Mouse (Mus musculus) cerebellum, postnatal 36 days (tissue): ENCODE results near the gene Pnrc2.
A peak's percentile ranks its signal among the peaks of the same experiment; 100 is the strongest.

Experiments used
- DNase-seq, 2 experiments: peaks; one replicate each; pipeline ENCODE4 v3.0.0; 2021 to 2022; ENCODE audit warnings: mixed read lengths in 2 of 2

The Pnrc2 gene

DNA sequence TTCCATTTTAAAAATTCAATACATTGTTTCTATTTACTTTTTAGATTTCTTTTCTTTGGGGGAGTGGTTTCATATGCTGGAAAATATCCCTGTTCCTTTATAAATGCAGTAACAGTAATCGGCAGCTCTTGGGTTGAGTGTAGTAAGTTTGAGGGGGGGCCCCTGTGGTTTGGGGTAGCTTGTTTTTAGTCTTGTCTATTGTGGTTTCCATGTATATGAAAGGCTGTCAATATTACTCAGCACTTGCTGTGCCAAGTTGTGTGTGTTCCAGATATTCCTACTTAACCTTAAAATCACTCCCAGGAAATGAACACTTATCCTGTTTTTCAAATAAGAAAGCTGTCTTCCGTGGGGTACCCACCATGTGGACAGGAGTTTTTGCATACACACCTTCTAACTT lies 4.7 kb downstream of the Pnrc2 start:
- no peak for DNase-seq

DNA sequence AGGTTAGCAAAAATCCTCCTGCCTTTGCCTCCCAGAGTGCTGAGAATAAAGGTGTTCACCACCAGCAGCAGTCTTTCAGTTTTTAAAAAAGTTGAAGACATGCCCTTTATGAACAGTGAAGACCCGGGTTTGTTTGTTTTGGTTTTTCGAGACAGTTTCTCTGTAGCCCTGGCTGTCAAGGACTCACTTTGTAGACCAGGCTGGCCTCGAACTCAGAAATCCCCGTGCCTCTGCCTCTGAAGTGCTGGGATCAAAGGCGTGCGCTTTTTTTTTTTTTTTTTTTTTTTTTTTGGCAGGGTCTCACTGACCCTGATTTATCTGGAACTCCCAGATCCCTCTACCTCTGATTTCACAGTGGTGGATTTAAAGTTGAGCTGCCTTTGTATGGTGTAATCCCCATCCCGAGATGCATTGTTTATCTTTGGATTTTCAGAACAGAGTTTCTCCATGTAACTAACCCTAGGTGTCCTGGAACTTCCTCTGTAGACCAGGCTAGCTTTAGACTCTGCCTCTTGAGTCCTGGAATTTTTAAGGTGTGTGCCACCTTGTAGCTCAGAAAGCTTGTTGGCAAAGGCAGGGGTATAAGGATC lies 16.0 kb downstream of the Pnrc2 start:
- no peak for DNase-seq

DNA sequence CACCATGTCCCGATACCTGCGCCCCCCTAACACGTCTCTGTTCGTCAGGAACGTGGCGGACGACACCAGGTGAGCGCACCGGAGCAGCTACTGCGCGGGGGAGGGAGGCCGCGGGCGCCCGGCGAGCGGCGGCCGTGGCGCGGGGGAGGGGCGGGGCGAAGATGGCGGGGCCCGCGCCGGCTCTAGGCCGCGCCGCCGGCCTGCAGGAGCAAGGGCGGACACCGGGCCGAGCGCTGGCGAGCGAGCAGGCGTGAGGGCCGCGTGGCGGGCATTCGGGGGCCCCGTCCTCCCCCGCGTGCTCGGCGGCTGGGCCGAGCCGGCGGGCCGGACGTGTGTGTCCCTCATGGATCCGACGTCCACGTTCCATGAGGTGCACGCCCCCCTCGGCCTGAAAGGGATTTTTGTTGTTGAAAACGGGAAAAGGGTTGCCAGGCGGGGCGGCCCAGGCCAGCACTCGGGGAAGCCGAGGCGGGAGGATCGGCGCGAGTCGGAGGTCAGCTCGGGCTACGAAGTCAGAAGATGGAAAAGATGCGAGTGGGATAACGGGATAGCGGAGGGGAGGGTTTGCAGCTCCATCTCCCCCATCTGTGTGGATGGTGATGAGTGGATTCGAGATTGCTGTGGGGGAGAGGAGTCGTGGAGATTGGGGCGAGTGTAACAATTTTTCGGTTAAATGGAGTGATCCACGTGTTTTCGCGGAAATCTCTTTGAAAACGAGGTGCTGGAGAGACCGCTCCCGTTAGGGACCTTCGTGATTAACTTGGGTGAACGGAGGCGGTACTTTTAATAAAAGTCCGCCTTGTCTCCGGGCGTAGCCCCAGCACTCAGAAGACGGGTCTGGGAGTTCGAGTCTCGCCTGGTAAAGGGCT lies 17.2 kb downstream of the Pnrc2 start:
- DNase-seq, result peak; percentile 50 to 53

DNA sequence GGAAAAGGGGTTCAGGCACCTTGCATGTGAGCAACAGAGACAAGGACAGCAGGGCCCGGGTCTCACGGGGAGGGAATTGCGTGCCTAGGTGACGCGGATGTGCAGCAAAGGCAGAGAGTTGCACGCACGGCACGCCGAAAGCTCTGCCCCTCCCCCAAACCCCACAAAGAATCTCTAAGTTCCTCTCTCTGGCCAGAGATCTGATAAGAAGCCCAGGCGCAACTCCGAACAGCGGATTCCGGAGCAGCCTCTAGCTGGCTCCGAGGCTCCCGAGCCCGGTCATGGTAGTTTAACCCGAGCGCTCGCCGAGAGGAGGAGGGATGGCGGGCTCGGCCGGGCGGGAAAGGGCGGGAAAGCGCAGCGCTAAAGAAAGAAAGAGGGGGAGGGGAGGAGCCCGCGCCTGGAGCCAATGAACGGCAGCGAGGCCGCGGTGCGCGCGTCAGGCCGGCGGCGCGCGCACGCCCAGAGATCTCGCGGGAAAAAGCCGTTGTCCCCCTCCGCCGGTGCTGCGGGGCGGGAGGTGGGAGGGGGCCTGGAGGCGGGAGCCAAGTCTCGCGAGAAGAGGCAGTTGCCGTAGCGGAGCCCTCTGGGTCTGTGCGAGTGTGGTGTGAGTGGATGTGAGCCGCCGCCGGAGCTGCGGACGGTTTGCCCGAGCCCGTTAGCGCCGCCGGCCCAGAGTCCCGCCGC lies 18.0 kb downstream of the Pnrc2 start, which contains the start of gene Srsf10:
Srsf10 (plus strand) TSS at position 212 of the 687 bp plus-strand sequence.
- peak; percentile 92 to 96 for DNase-seq

DNA sequence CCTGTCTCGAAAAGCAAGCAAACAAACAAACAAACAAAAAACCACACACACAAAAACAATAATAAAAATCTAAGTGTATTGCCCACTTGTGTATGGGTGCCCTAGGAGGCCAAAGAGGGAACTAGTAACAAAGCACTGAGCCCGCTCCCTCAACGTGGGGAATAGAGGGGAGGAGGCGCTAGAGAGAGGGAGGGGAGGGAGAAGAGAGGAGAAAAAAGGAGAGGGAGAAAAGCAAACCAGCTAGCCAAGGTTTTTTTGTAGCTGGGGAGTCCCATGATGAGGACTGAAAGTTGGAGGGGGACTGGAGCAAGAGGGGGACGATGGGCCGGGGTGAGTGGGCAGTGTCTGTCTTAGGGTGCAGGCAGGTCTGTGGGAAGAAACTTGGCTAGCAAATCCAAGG lies 18.6 kb downstream of the Pnrc2 start:
- DNase-seq, result no peak

DNA sequence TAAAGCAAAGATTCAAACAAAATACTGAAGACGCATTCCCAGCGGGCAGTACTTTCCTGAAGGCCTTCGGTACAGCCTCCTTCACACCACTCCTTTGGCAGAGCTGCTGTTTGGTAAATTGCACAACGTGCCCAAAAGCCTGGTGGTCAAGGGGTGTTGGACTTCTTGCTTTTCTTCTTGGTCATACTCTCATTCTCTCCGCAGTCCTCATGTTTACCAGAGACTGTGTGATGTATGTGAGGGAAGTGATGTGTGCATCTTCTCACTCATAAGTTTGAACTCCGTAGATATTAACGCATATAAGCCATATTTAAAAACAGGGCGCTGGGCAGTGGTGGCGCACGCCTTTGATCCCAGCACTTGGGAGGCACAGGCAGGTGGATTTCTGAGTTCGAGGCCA lies 19.0 kb downstream of the Pnrc2 start:
- DNase-seq, result no peak

DNA sequence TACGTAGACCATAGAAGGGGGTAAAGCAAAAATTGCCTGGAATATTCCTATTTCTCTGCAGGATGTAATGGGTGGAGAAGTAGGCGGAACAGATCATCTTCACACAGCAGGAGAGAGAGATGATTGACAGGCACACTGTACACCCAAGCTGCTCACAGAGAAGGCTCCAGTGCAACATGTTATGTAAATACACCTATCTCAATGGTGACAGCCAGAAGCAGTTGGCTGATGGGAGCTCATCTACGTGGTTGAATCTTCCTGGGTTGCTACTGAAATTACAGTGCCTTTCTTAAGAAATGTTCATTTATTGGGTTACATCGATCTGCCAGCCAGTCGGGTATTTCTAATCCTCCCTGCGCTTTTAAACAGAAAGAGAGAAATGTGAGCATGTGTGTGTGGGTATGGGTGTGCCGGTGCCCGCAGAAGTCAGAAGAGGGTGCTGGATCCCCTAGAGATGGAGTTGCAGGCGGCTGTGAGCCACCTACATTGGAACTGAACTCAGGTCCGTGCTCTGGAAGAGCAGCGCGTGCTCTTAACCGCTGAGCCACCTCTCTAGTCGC lies 19.6 kb downstream of the Pnrc2 start:
- no peak for DNase-seq

DNA sequence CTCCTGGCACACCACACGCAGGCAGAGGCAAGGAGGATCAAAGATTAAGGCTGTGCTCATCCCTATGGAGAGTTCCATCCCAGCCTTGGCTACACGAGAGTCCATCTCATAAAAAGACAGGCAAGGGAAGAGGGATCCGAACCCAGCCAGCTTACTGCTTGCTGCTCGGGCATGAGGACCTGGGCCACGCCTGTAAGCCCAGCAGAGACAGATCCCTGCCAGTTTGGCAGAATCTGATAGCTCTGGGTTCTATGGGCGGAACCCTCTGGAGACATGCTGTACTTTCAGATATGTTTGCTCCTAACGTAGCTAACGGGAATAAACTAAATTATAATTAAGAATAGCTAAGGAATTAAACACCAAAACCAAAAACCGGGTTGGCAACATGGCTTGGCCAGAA lies 21.7 kb downstream of the Pnrc2 start:
- DNase-seq, result no peak

DNA sequence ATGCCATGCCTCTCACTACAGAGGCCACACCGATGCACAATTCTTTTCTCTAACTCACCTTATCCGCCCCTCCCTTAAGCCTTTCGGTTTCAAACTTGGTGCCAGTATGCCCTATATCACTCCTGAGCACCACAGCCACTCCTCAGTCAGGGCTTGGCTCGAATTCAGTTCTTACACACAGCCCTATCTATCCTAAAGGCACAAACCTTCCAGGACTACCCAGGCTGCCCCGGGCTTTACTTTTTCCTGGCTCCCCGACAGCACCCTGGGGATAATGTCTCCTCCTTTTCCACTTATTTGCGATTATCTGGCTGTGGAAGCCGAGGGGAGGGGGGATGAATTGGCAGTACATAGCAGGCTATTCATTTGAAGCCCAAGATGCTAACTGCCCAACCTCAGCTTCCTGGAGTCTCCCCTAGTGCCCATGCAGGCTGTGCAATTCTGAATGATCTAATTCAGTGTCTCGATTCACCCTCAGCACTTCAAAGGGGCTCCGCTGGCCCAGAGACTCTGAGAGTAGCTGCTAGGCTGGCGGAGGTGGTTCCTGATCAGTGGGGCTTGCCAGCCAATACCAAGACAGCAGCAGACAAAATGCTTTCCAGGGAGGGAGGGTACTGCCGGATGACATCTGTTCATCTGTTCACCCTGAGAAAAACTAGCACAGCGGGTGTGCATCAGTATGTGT lies 23.1 kb downstream of the Pnrc2 start:
- DNase-seq, result no peak

DNA sequence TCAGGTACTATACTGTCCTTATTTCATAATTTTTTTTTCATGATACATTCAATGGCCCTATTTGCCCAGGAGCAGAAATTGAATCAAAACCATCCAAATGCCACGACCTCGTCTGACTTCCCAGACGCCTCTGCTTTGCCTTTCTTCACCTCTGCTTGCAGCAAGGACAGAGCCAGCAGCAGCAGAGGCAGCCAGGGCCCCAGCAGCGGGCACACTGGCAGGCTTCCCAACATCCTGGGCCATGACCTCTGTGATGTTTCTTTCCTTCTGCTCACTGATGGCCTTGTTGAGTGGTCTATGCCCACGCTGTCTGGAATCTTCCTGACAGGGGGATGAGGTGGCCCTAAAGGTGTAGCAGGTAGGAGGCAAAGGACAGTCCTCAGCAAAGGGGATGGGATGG lies 26.1 kb downstream of the Pnrc2 start:
- no peak for DNase-seq

DNA sequence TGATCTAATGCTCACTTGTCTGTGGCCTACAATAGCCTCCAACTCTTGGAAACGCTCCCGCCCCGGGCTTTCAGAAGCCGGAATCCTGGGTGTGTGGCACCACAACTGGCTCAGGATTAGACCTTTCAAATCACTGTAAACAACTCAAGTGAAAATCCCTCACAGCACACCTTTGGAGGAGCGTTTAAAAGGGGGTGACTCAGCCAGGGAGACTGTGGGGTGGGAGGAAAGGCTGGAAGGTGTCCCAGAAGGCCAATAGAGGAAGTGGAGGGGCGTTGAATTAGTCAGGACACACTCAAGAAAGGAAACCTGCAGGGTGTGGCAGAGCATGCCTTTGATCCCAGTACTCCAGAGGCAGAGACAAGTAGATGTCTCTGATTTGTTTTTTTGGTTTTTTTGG lies 29.2 kb downstream of the Pnrc2 start:
- no peak for DNase-seq

DNA sequence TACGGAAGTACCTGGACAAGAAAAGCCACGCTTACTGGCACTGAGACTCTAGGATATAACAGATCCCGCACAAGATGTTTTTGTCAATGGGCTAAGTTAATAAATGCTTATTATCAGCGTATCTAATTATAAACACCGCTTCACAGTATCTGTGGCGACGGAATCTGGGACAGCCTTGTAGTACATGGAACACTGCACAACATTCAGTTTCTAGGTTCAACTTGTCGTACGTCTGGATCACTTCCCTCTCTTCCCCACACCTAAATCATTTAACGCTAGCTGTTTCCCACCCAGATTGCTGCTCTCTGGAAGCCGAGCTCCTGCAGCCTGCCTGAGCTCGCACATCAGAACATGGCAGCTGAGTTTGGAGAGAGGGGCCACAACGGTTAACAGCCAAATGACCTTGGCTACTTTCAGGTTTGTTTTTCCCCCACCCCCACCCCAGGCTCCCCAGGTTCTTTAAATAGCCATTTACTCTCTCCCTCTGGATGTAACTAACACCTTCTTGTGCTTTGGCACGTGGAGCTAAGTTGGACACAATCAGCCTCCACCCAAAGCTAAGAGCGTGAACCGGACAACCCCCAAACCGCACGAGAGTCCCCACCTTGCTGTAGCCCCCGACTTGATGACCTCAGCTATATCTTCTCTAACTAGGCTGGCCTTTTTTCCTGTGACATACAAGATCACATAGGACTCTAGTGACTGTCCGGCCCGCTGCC lies 34.2 kb downstream of the Pnrc2 start:
- no peak for DNase-seq

DNA sequence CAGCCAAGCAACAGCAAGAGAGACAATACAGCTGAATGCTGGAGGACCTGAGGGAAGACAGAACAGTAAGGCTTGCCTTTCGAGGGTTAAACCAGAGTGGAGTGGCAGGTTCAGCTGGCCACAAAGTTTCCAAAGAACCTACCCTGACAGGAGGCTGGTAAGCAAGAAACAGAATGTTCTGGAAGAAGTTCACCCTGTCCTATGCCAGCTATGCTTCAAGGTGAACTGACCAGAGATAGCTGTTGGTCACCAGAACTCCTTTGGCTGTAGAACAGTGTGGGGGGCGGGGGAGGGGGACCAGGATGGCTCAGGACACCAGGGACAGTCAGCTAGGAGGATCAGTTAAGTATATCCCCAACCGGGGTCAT lies 34.7 kb downstream of the Pnrc2 start:
- DNase-seq, result no peak

DNA sequence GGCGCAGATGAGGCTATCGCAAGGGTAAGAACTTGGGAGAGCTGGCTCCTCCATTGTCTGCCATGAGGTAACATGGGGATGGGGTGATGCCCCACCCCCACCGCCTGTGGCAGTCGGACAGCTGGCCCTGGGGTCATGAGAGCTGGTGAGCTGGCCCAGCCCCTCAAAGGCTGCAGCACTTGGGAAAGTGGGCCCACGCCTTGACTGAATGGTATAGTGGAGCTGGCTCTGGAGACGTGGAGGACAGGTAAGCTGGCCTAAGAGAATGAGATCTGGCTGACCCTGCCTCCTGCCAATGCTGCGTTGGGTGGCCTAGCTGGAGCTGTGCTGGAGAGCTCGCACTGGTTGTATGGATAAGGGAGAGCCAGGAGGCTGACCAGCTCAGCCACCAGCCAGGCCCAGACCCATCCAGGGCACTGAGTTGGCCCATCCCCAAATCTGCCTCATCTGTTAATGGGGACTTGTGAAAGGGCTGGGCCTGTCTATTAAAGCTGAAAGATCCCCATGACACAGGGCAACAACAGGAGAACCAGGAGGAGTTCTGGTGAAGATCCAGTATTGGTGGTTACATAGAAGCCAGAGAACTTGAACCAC lies 39.4 kb downstream of the Pnrc2 start:
- no peak for DNase-seq

DNA sequence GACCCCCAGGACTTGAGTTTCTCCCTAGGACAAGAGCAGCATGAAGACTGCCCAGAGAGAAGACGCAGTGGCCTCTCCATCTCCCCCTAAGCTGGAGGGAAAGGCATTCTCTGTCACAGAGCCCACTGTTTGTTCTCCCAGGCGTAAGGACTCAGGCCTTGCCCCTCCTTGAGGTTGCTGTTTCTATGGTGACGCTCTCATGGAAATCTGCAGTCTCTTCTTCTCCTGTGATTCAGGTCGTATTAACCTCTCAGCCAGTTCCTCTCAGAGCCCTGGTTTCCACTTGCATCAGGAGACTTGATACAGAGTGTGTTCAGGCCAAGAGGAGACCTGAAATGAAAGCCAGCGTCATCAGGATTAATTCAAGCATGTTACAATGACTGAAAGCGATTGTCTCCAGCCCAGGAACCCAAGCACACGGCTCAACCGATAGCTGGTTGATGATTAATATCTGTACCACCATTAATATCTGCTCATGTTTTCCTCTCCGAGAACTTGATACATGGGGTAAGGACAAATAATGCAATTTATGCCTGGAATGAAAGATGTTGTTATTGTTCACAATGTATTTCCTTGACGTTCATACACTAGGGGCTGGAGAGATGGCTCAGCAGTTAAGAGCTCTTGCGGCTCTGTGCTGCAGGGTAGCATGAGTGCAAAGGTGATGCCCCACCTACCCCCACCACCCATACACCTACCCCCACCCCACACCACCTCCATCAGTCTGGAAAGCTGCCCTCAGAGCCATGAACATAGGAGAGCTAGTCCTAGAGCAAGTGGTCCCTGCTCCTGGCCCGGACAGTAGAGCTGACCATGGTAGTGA lies 40.1 kb downstream of the Pnrc2 start:
- no peak for DNase-seq

DNA sequence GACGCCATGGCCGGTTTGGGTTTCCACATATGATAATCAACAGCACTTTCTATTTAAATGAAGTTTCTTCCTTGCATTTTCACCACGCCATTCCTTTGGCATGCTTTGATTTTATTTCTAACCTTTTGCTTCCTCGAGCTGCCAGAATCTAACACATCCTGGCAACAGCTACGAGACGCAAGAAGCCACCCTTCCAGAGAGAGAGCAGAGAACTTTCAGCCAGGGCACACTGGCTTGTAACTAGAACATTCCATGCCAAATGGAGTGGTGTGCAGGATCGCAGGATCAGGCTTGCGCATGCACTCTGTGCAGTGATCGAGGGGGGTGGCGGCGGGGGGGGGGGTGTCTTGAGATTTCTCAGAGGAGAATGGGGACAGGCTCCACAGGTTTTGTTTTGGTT lies 41.6 kb downstream of the Pnrc2 start:
- no peak for DNase-seq

DNA sequence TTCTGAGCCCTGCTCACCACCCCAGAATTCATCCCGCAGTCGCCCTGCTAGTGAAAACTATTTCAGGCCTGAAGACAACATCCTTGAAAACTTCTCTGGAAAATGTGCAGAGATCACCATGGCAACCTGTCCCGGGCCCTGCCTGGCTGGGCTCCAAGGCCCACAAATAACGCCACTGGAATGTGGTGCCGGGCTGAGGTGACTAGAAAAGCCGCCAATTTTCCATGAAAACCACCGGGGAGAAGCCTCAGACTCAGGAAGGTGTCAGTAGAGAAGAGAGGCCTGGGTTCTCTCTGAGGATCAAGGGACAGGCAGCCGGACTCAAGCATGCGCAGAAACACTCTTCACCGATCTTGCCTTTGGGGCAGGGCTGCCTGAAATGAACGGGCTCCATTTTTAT lies 45.2 kb downstream of the Pnrc2 start:
- DNase-seq, result peak; percentile 15 to 16

DNA sequence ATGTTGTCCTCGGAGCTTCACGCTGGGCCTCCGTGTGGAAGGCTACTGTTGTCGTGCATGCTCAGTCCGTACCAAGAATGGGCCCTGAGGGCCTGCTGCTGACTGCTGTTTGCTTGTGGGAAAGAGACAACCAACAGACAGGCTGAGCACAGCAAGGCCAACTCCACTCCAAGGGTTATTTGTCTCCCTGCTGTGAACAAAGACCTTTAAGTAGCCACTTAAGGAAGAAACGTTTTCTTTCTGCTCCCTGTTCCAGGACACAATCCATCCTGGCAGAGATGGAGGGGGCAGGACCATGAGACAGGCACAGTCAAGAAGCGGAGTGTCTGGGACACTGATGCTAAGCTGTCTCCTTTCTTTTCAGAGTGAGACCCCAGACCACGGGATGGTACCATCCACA lies 49.4 kb downstream of the Pnrc2 start:
- DNase-seq, result no peak

DNA sequence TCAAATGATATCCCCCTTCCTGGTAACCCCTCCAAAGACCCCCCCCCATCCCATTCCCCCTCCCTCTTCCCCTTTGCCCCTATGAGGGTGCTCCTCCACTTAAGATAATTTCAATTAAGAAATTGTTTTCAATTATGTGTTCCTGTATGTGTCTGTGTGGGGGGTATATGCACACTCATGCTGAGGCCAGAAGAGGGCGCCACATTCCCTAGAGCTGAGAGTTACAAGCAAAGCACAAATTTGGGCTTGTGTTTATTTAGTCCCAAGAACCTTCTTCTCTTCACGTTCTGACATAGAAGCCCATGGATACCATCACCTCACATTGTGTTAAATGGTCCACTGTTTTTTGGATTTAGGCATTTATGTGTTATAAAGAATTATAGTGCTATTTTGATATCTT lies 50.4 kb downstream of the Pnrc2 start:
- no peak for DNase-seq

DNA sequence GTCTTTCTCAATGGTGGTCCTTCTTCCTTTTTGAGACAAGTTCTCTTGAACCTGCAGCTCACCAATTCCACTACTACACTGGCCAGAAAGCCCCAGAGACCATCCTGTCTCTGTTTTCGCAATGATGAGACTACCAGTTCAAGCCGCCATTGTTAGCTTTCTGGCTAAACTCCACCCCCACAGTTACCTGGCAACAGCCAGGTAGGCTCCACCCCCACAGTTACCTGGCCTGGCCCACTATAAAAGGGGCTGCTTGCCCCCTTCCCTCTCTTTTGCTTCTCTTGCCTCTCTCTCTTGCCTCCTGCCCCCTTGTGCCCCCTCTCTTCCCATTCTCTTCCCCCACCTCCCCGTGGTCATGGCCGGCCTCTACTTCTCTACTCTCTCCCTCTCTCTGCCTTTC lies 51.9 kb downstream of the Pnrc2 start:
- DNase-seq, result no peak
